Mouse (Mus musculus) 416B (cell line): Measurements from ENCODE around the gene Mrpl40.
"Not testable (repeated sequence)": the region's sequence is repeated elsewhere in the genome, so short reads cannot be mapped to it uniquely, and the experiment has no call there.

Source experiments
- DNase-seq: peaks from one replicate; pipeline ENCODE4 v3.0.0; 2011; ENCODE audit warnings: low read depth

Gene Mrpl40

DNA sequence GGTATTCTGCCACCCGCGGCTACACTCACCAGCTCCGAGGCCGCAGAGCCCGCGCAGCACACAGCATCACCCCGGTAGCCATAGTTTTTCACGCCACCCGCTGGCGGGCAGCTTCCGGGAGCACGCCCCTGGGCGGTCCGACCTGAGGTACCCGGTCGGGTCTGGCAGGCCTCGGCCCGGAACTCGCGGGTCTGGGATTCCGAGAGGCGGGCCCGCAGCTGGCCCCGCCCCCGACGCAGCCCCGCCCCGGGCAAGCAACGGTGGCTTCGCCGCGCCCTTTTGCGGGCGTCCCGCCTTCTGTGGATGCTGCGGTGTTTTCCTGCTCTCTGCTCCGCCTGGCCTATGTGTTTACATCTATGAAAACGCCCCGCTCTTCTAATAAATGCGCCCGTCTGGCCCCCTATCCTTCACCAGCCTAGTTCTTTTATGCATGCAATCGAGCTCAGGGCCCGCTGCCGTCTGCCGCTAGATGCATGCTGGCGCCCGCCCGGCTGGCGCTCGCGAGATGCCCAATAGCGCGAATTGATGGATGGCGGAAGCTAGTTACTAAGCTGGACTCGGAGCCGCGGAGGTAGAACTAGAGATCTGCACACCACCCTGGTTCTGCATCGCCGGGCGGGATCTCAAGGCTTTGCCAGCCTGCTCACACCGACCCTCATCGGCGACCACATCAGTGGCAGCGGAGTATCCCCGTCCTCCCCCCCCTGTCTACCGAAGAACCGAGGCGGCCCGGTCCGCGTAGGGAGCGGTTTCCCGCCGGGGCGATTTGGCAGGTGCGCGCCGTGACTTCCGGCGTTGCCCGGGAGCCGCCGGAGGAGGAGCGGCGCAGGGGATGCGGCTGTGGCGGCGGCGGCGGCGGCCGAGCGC, at the start of gene Mrpl40, which contains the start of gene Hira:
Gene Mrpl40, minus strand, starts transcription at position 421 of the 867 bp plus-strand sequence.
Gene Hira, plus strand, starts transcription at position 596 of the 867 bp plus-strand sequence.
- DNase-seq: peak; percentile 93

DNA sequence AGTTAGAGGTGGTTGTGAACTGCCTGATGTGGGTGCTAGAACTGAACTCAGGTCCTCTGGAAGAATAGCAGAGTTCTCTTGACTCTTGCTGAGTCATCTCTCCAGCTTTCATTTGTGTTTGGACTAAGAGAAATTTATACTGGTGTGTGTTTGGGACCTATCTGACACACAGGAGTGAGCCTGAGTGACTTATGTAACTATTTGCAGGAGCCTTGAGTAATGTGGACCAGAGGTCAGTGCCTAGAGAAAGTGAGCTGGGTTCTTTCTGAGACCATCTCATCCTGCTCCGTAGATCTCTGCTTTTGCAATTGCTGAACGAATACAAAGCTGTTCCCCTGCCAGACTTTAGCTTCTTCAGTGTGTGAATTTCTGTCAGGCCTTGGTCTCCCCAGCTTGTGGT, 45.1 kb upstream of the Mrpl40 start:
- no peak for DNase-seq

DNA sequence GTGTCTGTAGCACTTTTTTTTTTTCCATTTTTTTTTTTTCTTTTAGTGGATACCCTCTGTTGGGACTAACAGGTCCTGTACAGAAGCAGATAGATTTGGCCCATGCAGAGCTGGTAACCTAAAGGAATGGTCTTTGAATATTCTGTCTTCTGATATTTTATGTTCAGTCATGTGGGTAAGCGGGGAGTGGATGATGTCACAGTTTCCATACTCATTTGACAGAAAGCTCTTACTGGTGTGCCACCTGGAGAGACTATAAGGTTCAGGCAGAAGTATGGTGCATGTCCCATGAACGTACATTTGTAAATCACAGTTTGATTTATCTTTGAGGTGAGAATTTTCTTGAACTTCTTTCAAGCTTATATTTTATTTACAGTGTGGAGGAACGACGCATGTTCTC, 39.4 kb upstream of the Mrpl40 start:
- no peak for DNase-seq

DNA sequence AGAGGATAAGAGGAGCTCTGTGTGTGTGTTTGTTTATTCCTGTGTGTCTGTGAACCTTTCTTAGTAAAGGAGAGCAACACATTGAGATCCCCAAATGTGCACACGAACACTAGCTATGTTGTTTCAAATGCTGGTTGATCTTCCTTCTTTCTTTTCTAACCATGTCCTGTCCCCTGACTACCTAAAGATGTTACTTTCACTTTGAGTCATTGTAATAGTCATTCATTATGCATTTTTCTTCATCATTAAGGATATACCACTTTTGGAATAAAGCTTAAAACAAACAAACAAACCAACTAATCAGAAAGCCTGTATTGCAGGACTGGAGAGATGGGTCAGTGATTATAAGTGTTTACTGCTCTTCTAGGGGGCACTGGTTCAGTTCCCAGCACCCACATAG, 29.0 kb upstream of the Mrpl40 start:
- no peak for DNase-seq

DNA sequence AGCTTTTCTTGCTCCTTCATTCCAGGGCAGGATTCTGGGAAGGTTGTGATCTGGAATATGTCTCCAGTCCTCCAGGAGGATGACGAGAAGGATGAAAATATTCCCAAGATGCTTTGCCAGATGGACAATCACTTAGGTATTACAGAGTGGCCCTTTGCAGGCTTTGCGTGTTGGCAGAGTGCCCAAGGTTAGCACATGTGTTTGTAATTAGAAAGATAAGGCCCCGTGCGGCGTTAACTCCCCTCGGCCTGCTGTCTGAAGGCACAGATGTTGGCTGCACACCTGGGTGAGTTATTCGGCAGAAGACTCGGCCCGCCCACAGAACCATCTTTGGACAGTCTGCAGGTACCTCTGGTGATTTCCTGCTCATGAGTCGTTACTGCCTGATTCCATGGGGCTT, 19.8 kb upstream of the Mrpl40 start:
- DNase-seq: peak; percentile 18

DNA sequence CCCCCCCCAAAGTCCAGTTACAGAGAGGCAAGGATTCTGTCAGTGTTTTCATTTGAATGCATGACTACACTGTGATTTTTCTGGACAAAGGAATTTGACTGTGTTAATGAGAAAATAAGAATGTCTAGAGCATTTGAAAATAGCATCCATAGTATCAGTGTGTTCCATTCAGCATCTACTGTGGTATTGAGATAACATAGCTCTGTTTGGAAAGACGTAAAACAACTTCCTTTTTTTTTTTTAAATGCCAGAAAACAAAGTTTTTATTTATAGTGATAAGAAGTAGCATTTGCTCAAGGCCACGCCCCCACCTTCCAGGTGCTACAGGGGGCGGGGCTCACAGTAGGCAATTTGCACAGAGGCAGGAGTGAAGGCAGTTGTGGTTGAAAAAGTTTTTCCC, 18.6 kb upstream of the Mrpl40 start:
- DNase-seq: no peak

DNA sequence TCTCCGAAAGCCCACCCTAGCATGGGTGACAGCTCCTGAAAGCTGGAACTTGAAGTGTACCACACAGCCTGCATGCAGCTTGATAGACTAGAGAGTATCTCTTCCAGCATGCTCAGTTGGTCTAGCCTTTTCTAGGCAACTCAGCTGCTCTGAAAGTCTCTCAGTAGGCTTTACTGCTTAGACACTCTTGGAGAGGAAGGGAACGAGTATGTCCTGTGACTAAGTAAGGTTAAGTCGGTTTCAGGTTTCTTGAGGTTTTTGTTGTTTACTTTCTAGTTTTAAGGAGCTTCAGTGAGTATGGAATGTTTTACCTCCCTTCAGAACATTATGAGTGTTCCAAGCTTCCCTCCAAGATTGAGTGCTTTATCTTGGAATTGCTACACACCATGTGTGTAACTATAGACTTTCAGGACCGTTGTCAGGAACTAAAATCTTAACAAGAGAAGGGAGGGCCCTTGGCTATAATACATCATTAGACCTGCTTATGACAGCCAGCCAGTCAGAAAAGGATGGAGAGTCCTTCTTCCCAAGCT, 17.2 kb upstream of the Mrpl40 start:
- DNase-seq: peak; percentile 40

DNA sequence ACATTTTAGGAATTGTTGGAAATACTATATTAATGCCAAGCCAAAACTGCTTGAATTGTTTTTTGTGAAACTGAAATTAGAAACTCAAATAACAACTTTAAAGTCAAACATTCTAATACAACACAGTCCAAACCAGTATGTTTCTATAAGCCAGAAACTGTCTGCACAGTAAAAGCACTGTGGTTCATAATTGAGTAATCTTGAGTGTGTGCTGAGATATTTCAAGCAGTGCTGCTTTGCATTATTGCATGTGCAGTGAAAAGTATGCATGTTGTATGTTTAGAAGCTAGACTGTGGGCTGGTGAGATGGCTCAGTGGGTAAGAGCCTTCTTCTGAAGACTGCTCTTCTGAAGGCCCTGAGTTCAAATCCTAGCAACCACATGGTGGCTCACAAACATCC, 7.4 kb upstream of the Mrpl40 start:
- DNase-seq: peak; percentile 17

DNA sequence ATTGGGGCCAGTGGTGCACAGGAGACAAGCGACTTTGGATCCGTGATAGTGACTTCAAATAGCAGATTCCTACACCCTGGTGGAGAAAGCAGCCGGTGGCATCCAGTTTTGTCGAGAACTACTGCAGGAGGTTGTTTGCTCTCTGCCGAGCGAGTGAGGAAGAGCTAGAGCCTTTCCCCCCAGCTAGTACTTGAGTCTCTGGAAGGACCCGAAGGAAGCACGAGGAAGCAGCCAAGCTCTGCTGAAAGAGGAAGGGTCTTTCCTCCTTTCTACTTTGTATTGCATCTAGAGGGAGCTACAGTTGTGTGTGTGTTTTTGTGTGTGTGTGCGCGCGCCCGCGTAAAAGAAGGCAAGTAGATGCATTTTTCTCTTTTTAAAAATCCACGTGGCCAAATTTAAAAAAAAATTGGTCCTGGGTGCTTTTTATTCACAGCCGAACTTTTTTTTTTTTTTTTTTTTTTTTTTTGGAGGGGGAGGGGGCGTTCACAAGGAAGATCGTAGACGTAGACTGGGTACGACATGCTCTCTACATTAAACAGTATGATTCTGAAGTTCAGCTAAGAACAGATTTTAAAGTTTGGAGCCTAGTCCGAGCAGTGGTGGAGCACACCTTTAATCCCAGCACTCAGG, 1.5 kb upstream of the Mrpl40 start:
- no peak for DNase-seq

DNA sequence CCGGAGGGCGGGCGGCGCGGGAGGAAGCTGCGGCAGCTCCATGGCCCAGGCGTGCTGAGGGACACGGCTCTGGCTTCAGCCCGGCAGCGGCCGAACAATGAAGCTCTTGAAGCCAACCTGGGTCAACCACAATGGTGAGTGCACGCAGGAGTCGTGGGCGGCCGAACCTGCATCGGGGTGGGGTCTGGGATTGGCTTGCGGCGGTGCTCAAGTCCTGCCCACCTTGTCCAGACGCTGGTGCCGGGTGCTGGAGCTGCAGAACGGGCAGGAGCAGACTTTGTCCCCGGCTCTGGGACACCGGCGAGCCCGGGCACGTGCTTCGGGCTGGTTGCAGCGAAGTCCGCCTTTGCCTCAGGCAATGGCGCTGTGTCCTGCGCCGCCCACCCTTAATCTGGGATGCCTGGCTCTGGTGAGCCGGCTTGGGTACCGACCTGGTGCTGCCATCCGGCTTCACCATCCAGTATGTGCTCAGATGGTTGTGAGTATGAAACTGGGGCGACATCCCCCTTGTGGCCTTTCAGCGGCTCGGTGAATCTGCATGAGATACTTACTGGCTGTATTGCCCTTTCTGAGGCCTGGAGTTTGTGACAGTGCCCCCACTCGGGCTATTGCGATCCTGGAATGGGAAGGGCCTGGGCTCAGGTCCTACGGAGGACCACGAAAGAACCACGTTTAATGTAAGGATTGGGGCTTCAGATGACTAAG, 876 bp upstream of the Mrpl40 start:
- peak; percentile 88 for DNase-seq

DNA sequence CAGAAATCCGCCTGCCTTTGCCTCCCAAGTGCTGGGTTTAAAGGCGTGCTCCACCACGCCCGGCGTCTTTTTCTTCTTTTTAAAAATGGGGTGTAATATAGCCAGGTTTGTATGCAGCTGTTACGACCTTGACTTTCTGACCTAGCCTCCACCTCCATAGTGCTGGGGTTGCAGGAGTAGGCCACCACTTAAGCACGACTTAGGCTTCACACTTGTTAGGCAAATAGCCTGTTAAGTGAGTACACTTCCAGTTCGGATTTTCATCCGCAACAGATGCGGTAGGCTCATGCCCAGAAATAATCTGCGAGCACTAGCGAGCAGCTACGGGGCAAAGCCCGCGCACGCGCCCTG, 596 bp downstream of the Mrpl40 start:
- no peak for DNase-seq

DNA sequence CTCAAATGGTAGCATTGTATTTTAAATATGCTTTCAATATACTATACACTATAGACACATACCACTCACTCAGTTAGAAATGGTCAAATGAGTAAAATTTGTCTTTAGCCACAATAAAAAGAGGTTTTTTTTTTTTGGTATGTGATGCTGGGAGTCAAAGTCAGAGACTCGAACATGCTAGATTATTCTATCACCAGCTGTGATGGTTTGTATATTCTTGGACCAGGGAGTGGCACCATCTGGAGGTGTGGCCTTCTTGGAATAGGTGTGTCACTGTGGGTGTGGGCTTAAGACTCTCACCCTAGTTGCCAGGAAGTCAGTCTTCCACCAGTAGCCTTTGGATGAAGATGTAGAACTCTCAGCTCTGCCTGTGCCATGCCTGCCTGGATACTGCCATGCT, 6.2 kb downstream of the Mrpl40 start:
- DNase-seq: not testable (repeated sequence)

DNA sequence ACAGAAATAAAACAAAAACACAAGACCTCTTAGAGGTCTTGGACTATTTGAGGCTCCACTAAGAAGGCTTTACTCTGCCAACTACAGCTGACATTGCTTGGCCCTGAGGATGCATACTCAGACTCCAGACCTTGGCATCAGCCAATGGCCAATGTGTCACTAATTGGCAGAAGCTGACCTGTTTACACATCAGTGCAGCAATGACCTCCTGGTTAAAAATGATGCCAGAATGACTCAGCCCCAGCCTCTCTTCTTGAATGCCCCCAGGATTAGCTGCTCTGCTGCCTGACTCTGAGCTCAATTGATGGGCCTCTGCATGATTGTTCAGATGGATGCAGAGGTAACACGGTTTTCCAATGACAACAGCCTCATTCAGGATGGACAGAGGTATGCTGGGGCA, 16.5 kb downstream of the Mrpl40 start:
- DNase-seq: no peak

DNA sequence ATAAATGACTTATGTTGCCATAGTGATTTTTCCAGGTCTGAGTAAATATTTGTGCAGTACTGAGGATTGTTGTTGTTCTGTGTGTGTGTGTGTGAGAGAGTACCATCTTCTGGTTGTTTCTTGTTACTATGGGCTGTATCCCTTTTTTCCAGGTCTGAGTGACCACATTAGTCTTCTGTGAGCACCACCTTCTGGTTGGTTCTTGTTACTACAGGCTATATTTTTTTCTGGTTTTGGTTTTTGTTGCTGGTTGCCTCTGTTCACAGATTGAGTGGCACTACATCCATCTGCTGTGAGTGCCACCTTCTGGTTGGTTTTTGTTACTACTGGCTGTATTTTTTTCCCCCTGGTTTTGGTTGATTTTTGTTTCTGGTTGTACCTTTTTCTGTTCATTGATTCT, 18.1 kb downstream of the Mrpl40 start:
- DNase-seq: peak; percentile 85

DNA sequence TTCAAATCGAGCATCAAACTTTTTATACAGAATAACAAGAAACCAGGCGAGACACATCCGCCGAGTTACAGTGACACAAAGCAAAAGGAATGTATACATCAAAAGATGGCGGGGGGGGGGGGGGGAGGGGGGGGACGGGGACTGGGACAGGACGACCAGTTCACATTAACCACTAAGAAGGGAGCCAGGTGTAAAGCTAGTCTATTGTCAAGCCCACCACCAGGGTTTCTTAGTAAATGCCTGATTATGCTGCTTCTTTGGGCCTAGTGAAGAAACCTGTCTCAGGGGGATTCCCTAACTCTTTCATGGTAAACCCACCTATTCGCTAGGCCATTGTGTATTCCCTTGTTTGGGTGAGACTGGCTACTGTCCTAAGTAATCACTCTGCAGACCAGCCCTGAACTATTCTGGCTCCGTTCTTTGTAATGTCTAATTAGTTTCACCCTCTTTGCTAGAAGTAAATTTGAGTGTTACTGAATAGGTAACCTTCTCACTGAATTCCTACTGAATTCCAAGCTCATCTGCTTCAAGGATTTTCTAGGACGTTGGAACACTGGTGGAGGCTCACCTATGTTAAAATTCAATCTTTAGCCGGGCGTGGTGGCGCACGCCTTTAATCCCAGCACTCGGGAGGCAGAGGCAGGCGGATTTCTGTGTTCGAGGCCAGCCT, 27.0 kb downstream of the Mrpl40 start:
- DNase-seq: not testable (repeated sequence)

DNA sequence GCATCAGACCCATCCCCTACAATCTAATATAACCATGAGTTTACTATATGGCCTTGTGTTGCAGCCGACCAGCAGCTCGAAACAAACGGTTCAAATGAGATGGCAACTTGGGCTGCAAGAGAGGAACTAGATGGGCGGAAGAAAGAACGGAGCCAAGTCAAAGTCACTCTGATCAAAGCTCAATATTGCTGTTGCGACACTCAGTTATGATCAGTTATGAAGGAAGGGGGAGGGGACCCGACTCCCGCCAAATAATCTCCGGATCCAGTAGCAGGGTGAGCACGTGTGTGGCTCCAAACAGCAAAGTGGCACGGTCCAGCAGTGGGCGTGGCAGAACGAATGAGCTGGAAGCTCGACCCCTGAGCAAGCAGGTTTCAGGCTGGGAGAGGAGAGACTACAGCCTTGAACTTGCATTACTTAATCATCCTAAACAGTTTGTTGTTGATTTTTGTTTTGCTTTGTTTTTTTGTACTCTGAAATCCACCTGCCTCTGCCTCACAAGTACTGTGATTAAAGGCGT, 30.3 kb downstream of the Mrpl40 start:
- DNase-seq: no peak

DNA sequence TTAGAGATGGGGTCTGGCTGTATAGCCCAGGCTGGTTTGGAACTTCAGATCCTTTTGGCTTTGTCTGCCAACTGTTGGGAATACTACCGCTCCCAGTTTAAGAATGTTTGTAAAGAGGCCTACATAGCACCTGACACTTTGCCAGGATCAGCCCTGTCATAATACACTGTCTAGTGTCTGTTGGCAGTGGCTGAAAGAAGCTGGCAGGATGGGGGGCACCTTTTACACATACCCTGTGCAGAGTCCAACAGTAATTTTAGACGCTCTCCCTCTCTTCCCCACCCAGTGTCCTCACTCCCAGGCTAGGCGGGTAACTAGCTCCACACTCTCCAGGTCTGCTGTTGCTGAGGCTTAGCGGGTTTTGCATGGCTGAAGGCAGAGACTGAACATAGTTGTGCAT, 38.3 kb downstream of the Mrpl40 start:
- DNase-seq: no peak

DNA sequence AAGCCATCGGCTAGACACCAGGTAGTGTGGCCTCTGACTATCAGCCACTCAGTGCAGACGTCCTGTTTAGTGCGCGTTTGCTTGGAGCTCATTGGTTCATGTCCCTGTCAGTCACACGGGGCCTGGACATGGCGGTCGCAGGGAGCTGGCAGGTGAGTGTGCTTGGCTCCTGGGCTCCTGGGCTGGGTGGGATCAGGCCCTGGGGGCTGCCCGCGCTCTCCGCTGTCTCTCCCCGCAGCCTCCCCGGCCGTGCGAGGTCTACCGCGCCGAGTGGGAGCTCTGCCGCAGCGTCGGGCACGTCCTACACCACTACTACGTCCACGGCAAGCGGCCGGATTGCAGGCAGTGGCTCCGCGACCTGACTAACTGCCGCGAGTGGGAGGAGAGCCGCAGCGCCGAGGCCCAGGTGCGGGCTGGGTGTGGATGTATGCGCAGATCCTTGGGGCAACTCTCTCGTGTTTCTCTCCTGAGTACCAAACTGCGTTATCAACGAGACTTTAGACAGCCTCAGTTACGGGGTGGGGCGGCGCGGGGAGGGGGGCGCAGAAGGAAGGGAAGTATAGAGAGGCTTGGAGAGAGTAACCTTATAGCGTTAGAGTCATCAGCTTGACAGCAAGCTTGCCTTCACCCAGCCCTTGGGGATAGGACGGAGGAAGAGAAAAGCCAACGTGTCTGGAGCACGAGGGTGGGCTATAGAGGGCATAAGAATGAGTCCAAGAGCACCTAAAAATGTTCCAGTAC, 40.0 kb downstream of the Mrpl40 start, which contains the start of the genes 2510002D24Rik and Gm28539:
Gene 2510002D24Rik, plus strand, starts transcription at position 111 of the 741 bp plus-strand sequence.
Gene Gm28539, plus strand, starts transcription at position 117 of the 741 bp plus-strand sequence.
- DNase-seq: peak; percentile 90

DNA sequence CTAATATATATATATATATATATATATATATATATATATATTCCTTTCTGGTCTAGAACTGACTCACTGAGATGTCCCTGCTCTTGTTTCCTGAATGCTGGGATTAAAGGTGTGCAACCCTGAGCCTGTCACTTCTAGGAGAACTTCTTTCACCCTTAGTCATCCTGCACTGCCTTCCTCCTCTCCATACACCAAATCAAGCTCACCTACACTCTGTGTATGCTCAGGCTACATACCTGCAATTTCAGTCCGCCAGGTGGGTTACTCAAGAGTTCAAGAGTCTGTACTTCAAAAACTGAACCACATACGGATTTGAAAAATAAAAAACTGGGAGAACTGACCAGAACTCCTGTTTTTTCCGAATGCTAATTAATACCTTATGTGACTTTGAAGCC, 40.6 kb downstream of the Mrpl40 start:
- no peak for DNase-seq

DNA sequence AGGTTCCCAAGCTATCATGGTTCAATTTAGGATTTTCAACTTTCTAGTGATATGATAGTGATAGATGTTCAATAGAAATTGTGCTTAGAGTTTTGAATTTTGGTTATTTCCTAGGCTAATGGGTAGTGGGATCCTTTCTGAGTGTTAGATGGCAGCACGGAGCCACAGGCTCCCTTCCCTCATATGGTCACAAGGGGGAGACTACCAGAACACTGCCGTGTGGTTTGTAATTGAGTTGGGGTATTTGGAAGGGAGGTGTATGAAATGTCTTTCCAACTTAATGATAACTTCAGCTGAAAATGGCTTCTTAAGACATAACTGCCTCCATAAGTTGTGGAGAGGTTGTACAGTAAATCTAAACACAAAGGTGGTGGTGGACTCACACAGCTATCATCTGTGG, 43.2 kb downstream of the Mrpl40 start:
- DNase-seq: no peak

DNA sequence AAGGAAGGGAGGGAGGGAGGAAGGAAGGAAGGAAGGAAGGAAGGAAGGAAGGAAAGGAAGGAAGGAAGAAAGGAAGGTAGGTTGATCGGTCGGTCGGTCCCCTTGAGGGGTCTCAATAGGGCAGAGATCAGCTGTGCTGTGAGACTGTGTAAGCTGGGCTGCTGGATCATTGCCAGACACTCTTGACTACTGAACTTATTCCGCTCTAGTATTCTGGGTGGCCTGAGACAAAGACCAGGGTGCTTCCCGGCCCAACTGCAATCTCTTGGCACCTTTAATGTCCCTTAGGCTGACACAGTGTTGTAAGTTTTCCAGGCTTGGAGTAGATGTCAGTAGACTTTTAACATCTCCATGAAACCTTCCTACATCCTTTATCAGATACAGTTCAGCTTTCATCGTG, 47.6 kb downstream of the Mrpl40 start:
- DNase-seq: no peak
